Mouse (Mus musculus): Measurements from ENCODE around the gene Chdh. TPM values are rescaled to one million over a fixed set of nuclear protein-coding genes. Genes with fewer than 3 reads are reported as not detected.

The Chdh gene
- polyA plus RNA-seq, 1 experiment from 2014 or later: 0.06 TPM

DNA sequence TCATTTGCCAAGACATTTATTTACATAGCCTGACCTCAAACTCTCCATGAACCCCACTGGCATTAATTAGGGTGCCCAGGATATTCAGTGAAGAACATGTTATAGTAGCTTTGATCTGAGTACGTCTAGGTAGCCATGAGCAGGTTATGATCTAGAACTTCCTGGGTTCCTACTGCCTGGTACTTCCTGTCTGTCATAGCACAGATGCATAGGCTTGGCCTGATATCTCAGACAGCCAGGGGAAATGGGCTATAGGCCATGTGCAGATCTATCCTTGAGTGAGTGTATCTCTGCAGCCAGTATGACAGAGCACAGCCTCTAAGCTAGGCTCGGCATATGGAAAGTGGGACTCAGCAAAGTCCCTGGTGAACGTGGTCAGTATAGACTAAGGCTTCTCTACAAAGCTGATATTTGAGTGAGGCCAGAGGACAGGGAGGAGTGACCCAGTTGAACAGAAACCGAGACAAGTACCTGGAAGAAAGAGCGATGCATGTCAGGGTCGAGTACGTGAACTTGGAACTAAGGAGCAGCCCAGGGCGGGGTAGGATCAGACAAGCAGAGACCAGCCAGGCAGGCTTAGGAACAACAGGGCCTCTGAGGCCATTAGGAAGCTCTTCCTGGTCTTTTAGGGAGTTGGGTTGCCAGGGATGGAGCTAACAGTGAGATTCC is 9.1 kb downstream of the Chdh start:
- Histone ChIP-seq H3K27ac (replicated peaks) (no peak overlapping the region), H3K9me3 (no peaks in the 10 kb centered on the region), H3K27me3 (no peaks in the 10 kb centered on the region), H3K9ac (replicated peaks) (no peak overlapping the region), H3K4me3 (no peak overlapping the region), H3K4me1 (no peaks in the 10 kb centered on the region), H3K36me3 (no peaks in the 10 kb centered on the region), H3K4me2 (replicated peaks) (no peak overlapping the region)
- no peak for ATAC-seq (ENCODE audit: low FRiP score, low read depth)
- 88% methylated on average over 8 of the region's 8 CpGs for WGBS

- WGBS: 94% methylated on average over 4 of the region's 4 CpGs
- no peak for ATAC-seq (ENCODE audit: low FRiP score, low read depth)
These were observed 9.6 kb downstream of the Chdh start for GRCm38 (mm10) chr14:30018463-30018801.

GRCm38 (mm10) chr14:30018846-30019245 is 10.0 kb downstream of the Chdh start:
- WGBS: 93% methylated on average over 6 of the region's 6 CpGs
- Histone ChIP-seq H3K4me3 (no peak overlapping the region), H3K4me1 (no peaks in the 10 kb centered on the region), H3K27me3 (no peaks in the 10 kb centered on the region), H3K27ac (replicated peaks) (no peak overlapping the region), H3K9me3 (no peaks in the 10 kb centered on the region), H3K9ac (replicated peaks) (no peak overlapping the region), H3K36me3 (no peaks in the 10 kb centered on the region), H3K4me2 (replicated peaks) (no peak overlapping the region)
- ATAC-seq (ENCODE audit: low FRiP score, low read depth): no peak

More at GRCm38 (mm10) chr14:30018463-30018801, 9.6 kb downstream of the Chdh start:
- H3K9me3 ChIP-seq: no peaks in the 10 kb centered on the region
- no peak overlapping the region for H3K4me3 ChIP-seq
- no peaks in the 10 kb centered on the region for H3K36me3 ChIP-seq
- H3K9ac ChIP-seq (replicated peaks): no peak overlapping the region
- H3K27ac ChIP-seq (replicated peaks): no peak overlapping the region
- no peak overlapping the region for H3K4me2 ChIP-seq (replicated peaks)
- H3K4me1 ChIP-seq: no peaks in the 10 kb centered on the region
- no peaks in the 10 kb centered on the region for H3K27me3 ChIP-seq

GRCm38 (mm10) chr14:30019375-30019774 is 10.6 kb downstream of the Chdh start:
- Histone ChIP-seq H3K27ac (replicated peaks) (no peak overlapping the region), H3K9me3 (no peaks in the 10 kb centered on the region), H3K4me3 (no peak overlapping the region), H3K36me3 (no peaks in the 10 kb centered on the region), H3K4me1 (no peaks in the 10 kb centered on the region), H3K27me3 (no peaks in the 10 kb centered on the region), H3K9ac (replicated peaks) (no peak overlapping the region), H3K4me2 (replicated peaks) (no peak overlapping the region)
- ATAC-seq (ENCODE audit: low FRiP score, low read depth): no peak
- WGBS: 90% methylated on average over 8 of the region's 8 CpGs

GRCm38 (mm10) chr14:30019792-30020575 is 11.2 kb downstream of the Chdh start:
- Histone ChIP-seq H3K27ac (replicated peaks) (no peak overlapping the region), H3K4me3 (no peak overlapping the region), H3K9me3 (no peaks in the 10 kb centered on the region), H3K4me2 (replicated peaks) (no peak overlapping the region), H3K9ac (replicated peaks) (no peak overlapping the region), H3K4me1 (no peaks in the 10 kb centered on the region), H3K36me3 (no peaks in the 10 kb centered on the region), H3K27me3 (no peaks in the 10 kb centered on the region)
- WGBS: 41% methylated on average over 9 of the region's 9 CpGs
- ATAC-seq (ENCODE audit: low FRiP score, low read depth): no peak

GRCm38 (mm10) chr14:30022471-30022870 is 13.6 kb downstream of the Chdh start:
- Histone ChIP-seq H3K27ac (replicated peaks) (no peak overlapping the region), H3K27me3 (no peaks in the 10 kb centered on the region), H3K4me3 (no peak overlapping the region), H3K4me2 (replicated peaks) (no peak overlapping the region), H3K36me3 (no peaks in the 10 kb centered on the region), H3K9ac (replicated peaks) (no peak overlapping the region), H3K9me3 (no peaks in the 10 kb centered on the region), H3K4me1 (no peaks in the 10 kb centered on the region)
- 90% methylated on average over 6 of the region's 6 CpGs for WGBS
- no peak for ATAC-seq (ENCODE audit: low FRiP score, low read depth)

DNA sequence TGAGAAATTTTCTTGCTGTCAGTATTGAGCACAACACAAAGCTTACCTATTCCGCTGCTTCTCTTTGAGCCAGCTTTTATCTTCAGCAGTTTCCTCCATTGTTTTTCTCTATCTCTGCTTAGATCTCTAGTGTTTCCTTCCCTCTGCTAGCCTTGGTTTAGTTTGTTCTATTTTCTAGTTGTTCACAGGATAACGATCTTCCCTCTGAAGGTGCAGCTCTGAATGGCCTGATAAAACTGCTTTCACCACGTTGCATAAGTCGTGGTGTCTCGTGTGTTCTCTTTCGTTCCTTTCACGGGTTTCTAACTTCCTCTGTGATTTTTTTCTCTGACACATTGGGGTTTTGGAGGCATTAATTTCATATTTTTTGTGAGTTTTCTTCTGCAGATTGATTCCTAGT is 15.6 kb downstream of the Chdh start:
- no peak for ATAC-seq (ENCODE audit: low FRiP score, low read depth)
- no peak overlapping the region for H3K4me3 ChIP-seq
- H3K36me3 ChIP-seq: no peaks in the 10 kb centered on the region

GRCm38 (mm10) chr14:30027378-30027777 is 18.6 kb downstream of the Chdh start:
- no peak overlapping the region for H3K4me3 ChIP-seq
- no peak overlapping the region for H3K27ac ChIP-seq (replicated peaks)
- H3K27me3 ChIP-seq: no peaks in the 10 kb centered on the region
- 46% methylated on average over 2 of the region's 2 CpGs for WGBS
- no peaks in the 10 kb centered on the region for H3K9me3 ChIP-seq
- H3K36me3 ChIP-seq: no peaks in the 10 kb centered on the region
- H3K4me1 ChIP-seq: no peaks in the 10 kb centered on the region
- ATAC-seq (ENCODE audit: low FRiP score, low read depth): no peak
- no peak overlapping the region for H3K9ac ChIP-seq (replicated peaks)
- H3K4me2 ChIP-seq (replicated peaks): no peak overlapping the region

More for the DNA sequence above, 15.6 kb downstream of the Chdh start:
- Histone ChIP-seq H3K4me2 (replicated peaks) (no peak overlapping the region), H3K9me3 (no peaks in the 10 kb centered on the region), H3K9ac (replicated peaks) (no peak overlapping the region), H3K27me3 (no peaks in the 10 kb centered on the region), H3K27ac (replicated peaks) (no peak overlapping the region), H3K4me1 (no peaks in the 10 kb centered on the region)
- 73% methylated on average over 7 of the region's 7 CpGs for WGBS

- Histone ChIP-seq H3K27me3 (no peaks in the 10 kb centered on the region), H3K9ac (replicated peaks) (no peak overlapping the region), H3K36me3 (no peaks in the 10 kb centered on the region), H3K4me3 (no peak overlapping the region), H3K9me3 (no peaks in the 10 kb centered on the region), H3K4me1 (no peaks in the 10 kb centered on the region), H3K27ac (replicated peaks) (no peak overlapping the region), H3K4me2 (replicated peaks) (no peak overlapping the region)
- 71% methylated on average over 8 of the region's 8 CpGs for WGBS
- no peak for ATAC-seq (ENCODE audit: low FRiP score, low read depth)
These were observed 24.6 kb downstream of the Chdh start for GRCm38 (mm10) chr14:30033405-30033804.

- ATAC-seq (ENCODE audit: low FRiP score, low read depth): no peak
- no peaks in the 10 kb centered on the region for H3K27me3 ChIP-seq
- no peak overlapping the region for H3K9ac ChIP-seq (replicated peaks)
- no peak overlapping the region for H3K4me2 ChIP-seq (replicated peaks)
- H3K36me3 ChIP-seq: no peaks in the 10 kb centered on the region
- no peaks in the 10 kb centered on the region for H3K4me1 ChIP-seq
- no peak overlapping the region for H3K27ac ChIP-seq (replicated peaks)
- WGBS: 89% methylated on average over 18 of the region's 18 CpGs
- H3K9me3 ChIP-seq: no peaks in the 10 kb centered on the region
- H3K4me3 ChIP-seq: no peak overlapping the region
These were observed 29.6 kb downstream of the Chdh start for GRCm38 (mm10) chr14:30038431-30038830.

GRCm38 (mm10) chr14:30039413-30039812 is 30.6 kb downstream of the Chdh start:
- Histone ChIP-seq H3K4me3 (no peak overlapping the region), H3K27ac (replicated peaks) (no peak overlapping the region), H3K9ac (replicated peaks) (no peak overlapping the region), H3K9me3 (no peaks in the 10 kb centered on the region), H3K4me2 (replicated peaks) (no peak overlapping the region), H3K27me3 (no peaks in the 10 kb centered on the region), H3K4me1 (no peaks in the 10 kb centered on the region), H3K36me3 (no peaks in the 10 kb centered on the region)
- 82% methylated on average over 4 of the region's 4 CpGs for WGBS
- no peak for ATAC-seq (ENCODE audit: low FRiP score, low read depth)

- Histone ChIP-seq H3K27ac (replicated peaks) (no peak overlapping the region), H3K4me3 (no peak overlapping the region), H3K9ac (replicated peaks) (no peak overlapping the region), H3K4me1 (no peaks in the 10 kb centered on the region), H3K36me3 (no peaks in the 10 kb centered on the region), H3K4me2 (replicated peaks) (no peak overlapping the region), H3K9me3 (no peaks in the 10 kb centered on the region), H3K27me3 (no peaks in the 10 kb centered on the region)
- WGBS: 86% methylated on average over 9 of the region's 9 CpGs
- no peak for ATAC-seq (ENCODE audit: low FRiP score, low read depth)
These were observed 33.0 kb downstream of the Chdh start for GRCm38 (mm10) chr14:30041836-30042235.
